Mouse (Mus musculus): ENCODE measurements around the gene Slc44a2.
A peak's percentile ranks its signal among the peaks of the same experiment; 100 is the strongest.

Slc44a2 gene

GRCm38 (mm10) chr9:21320619-21321512 lies at the start of gene Slc44a2:
Gene Slc44a2 (plus strand): TSS chr9:21320698.
- H3K27me3 ChIP-seq (ENCODE audit: control insufficient read depth, insufficient read depth, low read length, poor library complexity, severe bottlenecking): no peaks in the 10 kb centered on the region
- DNase-seq (ENCODE audit: low read depth, low spot score): peak; percentile 90
- no peaks in the 10 kb centered on the region for H3K36me3 ChIP-seq (ENCODE audit: control insufficient read depth, insufficient read depth, low read length, poor library complexity, severe bottlenecking)

GRCm38 (mm10) chr9:21272391-21272790 lies 48.1 kb upstream of the Slc44a2 start:
- Histone ChIP-seq H3K36me3 (ENCODE audit: control insufficient read depth, insufficient read depth, low read length, poor library complexity, severe bottlenecking) (peaks cover 14% of the 10 kb centered on the region), H3K27me3 (ENCODE audit: control insufficient read depth, insufficient read depth, low read length, poor library complexity, severe bottlenecking) (no peaks in the 10 kb centered on the region)
- DNase-seq (ENCODE audit: low read depth, low spot score): no peak

GRCm38 (mm10) chr9:21273094-21273493 lies 47.4 kb upstream of the Slc44a2 start:
- Histone ChIP-seq H3K27me3 (ENCODE audit: control insufficient read depth, insufficient read depth, low read length, poor library complexity, severe bottlenecking) (no peaks in the 10 kb centered on the region), H3K36me3 (ENCODE audit: control insufficient read depth, insufficient read depth, low read length, poor library complexity, severe bottlenecking) (peaks cover 16% of the 10 kb centered on the region)
- no peak for DNase-seq (ENCODE audit: low read depth, low spot score)

GRCm38 (mm10) chr9:21273520-21274228 lies 46.8 kb upstream of the Slc44a2 start:
- Histone ChIP-seq H3K36me3 (ENCODE audit: control insufficient read depth, insufficient read depth, low read length, poor library complexity, severe bottlenecking) (peaks cover 12% of the 10 kb centered on the region), H3K27me3 (ENCODE audit: control insufficient read depth, insufficient read depth, low read length, poor library complexity, severe bottlenecking) (no peaks in the 10 kb centered on the region)
- no peak for DNase-seq (ENCODE audit: low read depth, low spot score)

- no peak for DNase-seq (ENCODE audit: low read depth, low spot score)
- Histone ChIP-seq H3K36me3 (ENCODE audit: control insufficient read depth, insufficient read depth, low read length, poor library complexity, severe bottlenecking) (peaks cover 9% of the 10 kb centered on the region), H3K27me3 (ENCODE audit: control insufficient read depth, insufficient read depth, low read length, poor library complexity, severe bottlenecking) (no peaks in the 10 kb centered on the region)
Measured at GRCm38 (mm10) chr9:21274336-21274735, 46.2 kb upstream of the Slc44a2 start.

GRCm38 (mm10) chr9:21275013-21275710 lies 45.3 kb upstream of the Slc44a2 start:
- DNase-seq (ENCODE audit: low read depth, low spot score): no peak
- Histone ChIP-seq H3K36me3 (ENCODE audit: control insufficient read depth, insufficient read depth, low read length, poor library complexity, severe bottlenecking) (peaks cover 9% of the 10 kb centered on the region), H3K27me3 (ENCODE audit: control insufficient read depth, insufficient read depth, low read length, poor library complexity, severe bottlenecking) (no peaks in the 10 kb centered on the region)

GRCm38 (mm10) chr9:21275727-21276126 lies 44.8 kb upstream of the Slc44a2 start:
- Histone ChIP-seq H3K27me3 (ENCODE audit: control insufficient read depth, insufficient read depth, low read length, poor library complexity, severe bottlenecking) (no peaks in the 10 kb centered on the region), H3K36me3 (ENCODE audit: control insufficient read depth, insufficient read depth, low read length, poor library complexity, severe bottlenecking) (peaks cover 9% of the 10 kb centered on the region)
- no peak for DNase-seq (ENCODE audit: low read depth, low spot score)

- Histone ChIP-seq H3K27me3 (ENCODE audit: control insufficient read depth, insufficient read depth, low read length, poor library complexity, severe bottlenecking) (no peaks in the 10 kb centered on the region), H3K36me3 (ENCODE audit: control insufficient read depth, insufficient read depth, low read length, poor library complexity, severe bottlenecking) (peaks cover 11% of the 10 kb centered on the region)
Measured at GRCm38 (mm10) chr9:21276307-21276706, 44.2 kb upstream of the Slc44a2 start.

GRCm38 (mm10) chr9:21277776-21278175 lies 42.7 kb upstream of the Slc44a2 start:
- H3K27me3 ChIP-seq (ENCODE audit: control insufficient read depth, insufficient read depth, low read length, poor library complexity, severe bottlenecking): no peaks in the 10 kb centered on the region
- no peak for DNase-seq (ENCODE audit: low read depth, low spot score)
- H3K36me3 ChIP-seq (ENCODE audit: control insufficient read depth, insufficient read depth, low read length, poor library complexity, severe bottlenecking): peaks cover 7% of the 10 kb centered on the region

More at GRCm38 (mm10) chr9:21276307-21276706, 44.2 kb upstream of the Slc44a2 start:
- DNase-seq (ENCODE audit: low read depth, low spot score): no peak

- Histone ChIP-seq H3K27me3 (ENCODE audit: control insufficient read depth, insufficient read depth, low read length, poor library complexity, severe bottlenecking) (no peaks in the 10 kb centered on the region), H3K36me3 (ENCODE audit: control insufficient read depth, insufficient read depth, low read length, poor library complexity, severe bottlenecking) (peaks cover 9% of the 10 kb centered on the region; the same call in 1 of the 2 replicates)
- no peak for DNase-seq (ENCODE audit: low read depth, low spot score)
Measured at GRCm38 (mm10) chr9:21283591-21283990, 36.9 kb upstream of the Slc44a2 start.

GRCm38 (mm10) chr9:21283994-21284393 lies 36.5 kb upstream of the Slc44a2 start:
- DNase-seq (ENCODE audit: low read depth, low spot score): no peak
- Histone ChIP-seq H3K27me3 (ENCODE audit: control insufficient read depth, insufficient read depth, low read length, poor library complexity, severe bottlenecking) (no peaks in the 10 kb centered on the region), H3K36me3 (ENCODE audit: control insufficient read depth, insufficient read depth, low read length, poor library complexity, severe bottlenecking) (peaks cover 9% of the 10 kb centered on the region; the same call in 1 of the 2 replicates)

GRCm38 (mm10) chr9:21286753-21287152 lies 33.7 kb upstream of the Slc44a2 start:
- peaks cover 6% of the 10 kb centered on the region; the same call in 1 of the 2 replicates for H3K36me3 ChIP-seq (ENCODE audit: control insufficient read depth, insufficient read depth, low read length, poor library complexity, severe bottlenecking)
- peak; percentile 28 for DNase-seq (ENCODE audit: low read depth, low spot score)
- H3K27me3 ChIP-seq (ENCODE audit: control insufficient read depth, insufficient read depth, low read length, poor library complexity, severe bottlenecking): no peaks in the 10 kb centered on the region

GRCm38 (mm10) chr9:21287571-21288402 lies 32.7 kb upstream of the Slc44a2 start, which contains the start of gene Kri1:
Gene Kri1 (minus strand): TSS chr9:21287969.
- peaks cover 6% of the 10 kb centered on the region; the same call in 1 of the 2 replicates for H3K36me3 ChIP-seq (ENCODE audit: control insufficient read depth, insufficient read depth, low read length, poor library complexity, severe bottlenecking)
- no peaks in the 10 kb centered on the region for H3K27me3 ChIP-seq (ENCODE audit: control insufficient read depth, insufficient read depth, low read length, poor library complexity, severe bottlenecking)
- peak; percentile 95 for DNase-seq (ENCODE audit: low read depth, low spot score)

Data from splenic B cell, adult 2 months (primary cell).